Mouse (Mus musculus) monocyte, adult 2 months (primary cell): Measurements from ENCODE around the gene Dennd1a.

Source experiments
- DNase-seq, 2 experiments: peaks; one replicate each; pipeline ENCODE4 v3.0.0; 2022; ENCODE audit warnings: low spot score in 2 of 2, low read depth in 1 of 2

Gene Dennd1a

GRCm38 (mm10) chr2:38124727-38125126 is 162.5 kb downstream of the Dennd1a start:
- DNase-seq = no peak

- no peak for DNase-seq
Observed at GRCm38 (mm10) chr2:38115000-38115399, 172.2 kb downstream of the Dennd1a start.

- no peak for DNase-seq
Observed at GRCm38 (mm10) chr2:38111655-38112351, 175.4 kb downstream of the Dennd1a start.

GRCm38 (mm10) chr2:38108586-38108985 is 178.6 kb downstream of the Dennd1a start:
- DNase-seq = no peak

GRCm38 (mm10) chr2:38102674-38103073 is 184.5 kb downstream of the Dennd1a start:
- DNase-seq = no peak

- DNase-seq = no peak
Observed at GRCm38 (mm10) chr2:38100289-38100688, 186.9 kb downstream of the Dennd1a start.

- no peak for DNase-seq
Observed at GRCm38 (mm10) chr2:38099120-38099773, 187.9 kb downstream of the Dennd1a start.

GRCm38 (mm10) chr2:38097469-38097868 is 189.7 kb downstream of the Dennd1a start:
- no peak for DNase-seq

GRCm38 (mm10) chr2:38096328-38096727 is 190.9 kb downstream of the Dennd1a start:
- DNase-seq = no peak

- no peak for DNase-seq
Observed at GRCm38 (mm10) chr2:38094380-38095163, 192.6 kb downstream of the Dennd1a start.

- DNase-seq = no peak
Observed at GRCm38 (mm10) chr2:38093968-38094367, 193.2 kb downstream of the Dennd1a start.

- no peak for DNase-seq
Observed at GRCm38 (mm10) chr2:38093242-38093641, 193.9 kb downstream of the Dennd1a start.

GRCm38 (mm10) chr2:38088346-38088745 is 198.8 kb downstream of the Dennd1a start:
- DNase-seq = no peak

GRCm38 (mm10) chr2:38085058-38085457 is 202.1 kb downstream of the Dennd1a start:
- DNase-seq = no peak

GRCm38 (mm10) chr2:38083251-38083650 is 203.9 kb downstream of the Dennd1a start:
- DNase-seq = no peak

GRCm38 (mm10) chr2:38074495-38074894 is 212.7 kb downstream of the Dennd1a start:
- no peak for DNase-seq

- no peak for DNase-seq
Observed at GRCm38 (mm10) chr2:38072061-38072460, 215.1 kb downstream of the Dennd1a start.

GRCm38 (mm10) chr2:38068171-38068572 is 219.0 kb downstream of the Dennd1a start:
- no peak for DNase-seq

- DNase-seq = no peak
Observed at GRCm38 (mm10) chr2:38065914-38066313, 221.3 kb downstream of the Dennd1a start.

GRCm38 (mm10) chr2:38064266-38064665 is 222.9 kb downstream of the Dennd1a start:
- no peak for DNase-seq

GRCm38 (mm10) chr2:38062156-38062555 is 225.0 kb downstream of the Dennd1a start:
- DNase-seq = no peak

GRCm38 (mm10) chr2:38061474-38061873 is 225.7 kb downstream of the Dennd1a start:
- no peak for DNase-seq
